Mouse (Mus musculus): Measurements from ENCODE around the gene Uncx. TPM values are rescaled to one million over a fixed set of nuclear protein-coding genes. Genes with fewer than 3 reads are reported as not detected.

Uncx gene
- polyA plus RNA-seq, 1 experiment from 2014 or later = 0.09 TPM

GRCm38 (mm10) chr5:139592011-139592410 is 48.7 kb downstream of the Uncx start:
- Histone ChIP-seq H3K9me3 (no peaks in the 10 kb centered on the region), H3K9ac (no peak overlapping the region), H3K27ac (no peak overlapping the region), H3K4me1 (no peaks in the 10 kb centered on the region), H3K4me2 (no peak overlapping the region), H3K36me3 (no peaks in the 10 kb centered on the region), H3K27me3 (peaks cover 46% of the 10 kb centered on the region), H3K4me3 (no peak overlapping the region)
- 72% methylated on average over 3 of the region's 3 CpGs for WGBS
- no peak for ATAC-seq (ENCODE audit: borderline replicate concordance, extremely low read depth, low FRiP score, low TSS enrichment)

- H3K27ac ChIP-seq = no peak overlapping the region
- ATAC-seq (ENCODE audit: borderline replicate concordance, extremely low read depth, low FRiP score, low TSS enrichment) = no peak
- H3K4me1 ChIP-seq = no peaks in the 10 kb centered on the region
- peaks cover 52% of the 10 kb centered on the region for H3K27me3 ChIP-seq
- H3K36me3 ChIP-seq = no peaks in the 10 kb centered on the region
- H3K9ac ChIP-seq = no peak overlapping the region
- 50% methylated on average over 3 of the region's 3 CpGs for WGBS
- H3K9me3 ChIP-seq = no peaks in the 10 kb centered on the region
- no peak overlapping the region for H3K4me2 ChIP-seq
- H3K4me3 ChIP-seq = no peak overlapping the region
These were observed 49.6 kb downstream of the Uncx start for GRCm38 (mm10) chr5:139592850-139593249.

GRCm38 (mm10) chr5:139593746-139594145 is 50.5 kb downstream of the Uncx start:
- Histone ChIP-seq H3K4me3 (no peak overlapping the region), H3K9ac (no peak overlapping the region), H3K4me1 (0 out of 2 replicates have a peak, but pooled peaks cover 2% of the 10 kb centered on the region), H3K9me3 (no peaks in the 10 kb centered on the region), H3K36me3 (no peaks in the 10 kb centered on the region), H3K4me2 (no peak overlapping the region), H3K27ac (no peak overlapping the region), H3K27me3 (peaks cover 61% of the 10 kb centered on the region)
- ATAC-seq (ENCODE audit: borderline replicate concordance, extremely low read depth, low FRiP score, low TSS enrichment) = no peak
- 5% methylated on average over 21 of the region's 21 CpGs for WGBS

GRCm38 (mm10) chr5:139595001-139595400 is 51.7 kb downstream of the Uncx start:
- 0 out of 2 replicates have a peak, but pooled peaks cover 9% of the 10 kb centered on the region for H3K4me1 ChIP-seq
- H3K27ac ChIP-seq = no peak overlapping the region
- ATAC-seq (ENCODE audit: borderline replicate concordance, extremely low read depth, low FRiP score, low TSS enrichment) = no peak
- H3K36me3 ChIP-seq = no peaks in the 10 kb centered on the region
- H3K4me3 ChIP-seq = no peak overlapping the region
- no peak overlapping the region for H3K9ac ChIP-seq
- no peaks in the 10 kb centered on the region for H3K9me3 ChIP-seq
- H3K27me3 ChIP-seq = peaks cover 70% of the 10 kb centered on the region
- WGBS = 69% methylated on average over 14 of the region's 14 CpGs
- no peak overlapping the region for H3K4me2 ChIP-seq

Other genes with a start within 250 kb of the Uncx start
- 5.8 and 6.2 TPM in 2 replicates for gene Adap1, start 217.9 kb upstream of the Uncx start, polyA plus RNA-seq (2015; fragmentation: Nextera tagmentation; extraction: Ambion mirVana)
- 89.6 and 92.9 TPM in 2 replicates for gene Cox19, start 192.1 kb upstream of the Uncx start, polyA plus RNA-seq (2015; fragmentation: Nextera tagmentation; extraction: Ambion mirVana)
- gene Cyp2w1, start 190.9 kb upstream of the Uncx start, polyA plus RNA-seq (2015; fragmentation: Nextera tagmentation; extraction: Ambion mirVana) = 0.10 TPM in 1 of 2 replicates, not detected in the other
- gene Gpr146, start 165.8 kb upstream of the Uncx start, polyA plus RNA-seq (2015; fragmentation: Nextera tagmentation; extraction: Ambion mirVana) = 5.2 and 6.3 TPM in 2 replicates
- gene C130050O18Rik, start 138.2 kb upstream of the Uncx start, polyA plus RNA-seq (2015; fragmentation: Nextera tagmentation; extraction: Ambion mirVana) = 0.86 and 1.0 TPM in 2 replicates
- gene Gper1, start 120.3 kb upstream of the Uncx start, polyA plus RNA-seq (2015; fragmentation: Nextera tagmentation; extraction: Ambion mirVana) = 6.1 and 6.6 TPM in 2 replicates
- gene 3110082I17Rik, start 83.0 kb upstream of the Uncx start, polyA plus RNA-seq (2015; fragmentation: Nextera tagmentation; extraction: Ambion mirVana) = 40.0 and 41.8 TPM in 2 replicates
- 7.7 and 9.5 TPM in 2 replicates for gene Zfand2a, start 58.9 kb upstream of the Uncx start, polyA plus RNA-seq (2015; fragmentation: Nextera tagmentation; extraction: Ambion mirVana)
- 3.4 and 3.5 TPM in 2 replicates for gene Micall2, start 192.8 kb downstream of the Uncx start, polyA plus RNA-seq (2015; fragmentation: Nextera tagmentation; extraction: Ambion mirVana)
- gene Ints1, start 232.2 kb downstream of the Uncx start, polyA plus RNA-seq (2015; fragmentation: Nextera tagmentation; extraction: Ambion mirVana) = 22.8 and 24.7 TPM in 2 replicates
- 14.1 and 15.3 TPM in 2 replicates for gene Mafk, start 248.0 kb downstream of the Uncx start, polyA plus RNA-seq (2015; fragmentation: Nextera tagmentation; extraction: Ambion mirVana)